Mouse (Mus musculus): Measurements from ENCODE around the gene B4galt4.

B4galt4 gene

GRCm38 (mm10) chr16:38729139-38729538 is 12.9 kb upstream of the B4galt4 start:
- DNase-seq (ENCODE audit: low read depth, low spot score), result no peak

GRCm38 (mm10) chr16:38729610-38730288 is 12.3 kb upstream of the B4galt4 start:
- DNase-seq (ENCODE audit: low read depth, low spot score), result no peak

- no peak for DNase-seq (ENCODE audit: low read depth, low spot score)
Measured at GRCm38 (mm10) chr16:38730921-38731320, 11.1 kb upstream of the B4galt4 start.

- DNase-seq (ENCODE audit: low read depth, low spot score), result no peak
Measured at GRCm38 (mm10) chr16:38741204-38741903, 710 bp upstream of the B4galt4 start.

- no peak for DNase-seq (ENCODE audit: low read depth, low spot score)
Measured at GRCm38 (mm10) chr16:38742659-38743131, 631 bp downstream of the B4galt4 start.

- DNase-seq (ENCODE audit: low read depth, low spot score), result no peak
Measured at GRCm38 (mm10) chr16:38743941-38744673, 2.0 kb downstream of the B4galt4 start.

GRCm38 (mm10) chr16:38750803-38751202 is 8.7 kb downstream of the B4galt4 start:
- DNase-seq (ENCODE audit: low read depth, low spot score), result no peak

GRCm38 (mm10) chr16:38753631-38754030 is 11.6 kb downstream of the B4galt4 start:
- no peak for DNase-seq (ENCODE audit: low read depth, low spot score)

- DNase-seq (ENCODE audit: low read depth, low spot score), result no peak
Measured at GRCm38 (mm10) chr16:38755452-38756176, 13.6 kb downstream of the B4galt4 start.

GRCm38 (mm10) chr16:38756177-38756503 is 14.1 kb downstream of the B4galt4 start:
- no peak for DNase-seq (ENCODE audit: low read depth, low spot score)

- no peak for DNase-seq (ENCODE audit: low read depth, low spot score)
Measured at GRCm38 (mm10) chr16:38756572-38756971, 14.5 kb downstream of the B4galt4 start.

GRCm38 (mm10) chr16:38757626-38758025 is 15.6 kb downstream of the B4galt4 start:
- no peak for DNase-seq (ENCODE audit: low read depth, low spot score)

- no peak for DNase-seq (ENCODE audit: low read depth, low spot score)
Measured at GRCm38 (mm10) chr16:38758104-38758861, 16.2 kb downstream of the B4galt4 start.

GRCm38 (mm10) chr16:38760239-38760638 is 18.2 kb downstream of the B4galt4 start:
- no peak for DNase-seq (ENCODE audit: low read depth, low spot score)

- DNase-seq (ENCODE audit: low read depth, low spot score), result no peak
Measured at GRCm38 (mm10) chr16:38760834-38761375, 18.8 kb downstream of the B4galt4 start.

- DNase-seq (ENCODE audit: low read depth, low spot score), result no peak
Measured at GRCm38 (mm10) chr16:38761972-38762371, 19.9 kb downstream of the B4galt4 start.

- no peak for DNase-seq (ENCODE audit: low read depth, low spot score)
Measured at GRCm38 (mm10) chr16:38762401-38762800, 20.3 kb downstream of the B4galt4 start.

- no peak for DNase-seq (ENCODE audit: low read depth, low spot score)
Measured at GRCm38 (mm10) chr16:38763508-38763907, 21.4 kb downstream of the B4galt4 start.

- DNase-seq (ENCODE audit: low read depth, low spot score), result no peak
Measured at GRCm38 (mm10) chr16:38766671-38767070, 24.6 kb downstream of the B4galt4 start.

GRCm38 (mm10) chr16:38767761-38768160 is 25.7 kb downstream of the B4galt4 start:
- no peak for DNase-seq (ENCODE audit: low read depth, low spot score)

- DNase-seq (ENCODE audit: low read depth, low spot score), result no peak
Measured at GRCm38 (mm10) chr16:38768386-38768785, 26.3 kb downstream of the B4galt4 start.

Measured in brain, embryonic 18.5 days (tissue).